Mouse (Mus musculus) heart, adult 18-20 months (tissue): Measurements from ENCODE around the gene Gsn. TPM values are rescaled to one million over a fixed set of nuclear protein-coding genes. Genes with fewer than 3 reads are reported as not detected.
A peak's percentile ranks its signal among the peaks of the same experiment; 100 is the strongest.

Source experiments
- DNase-seq, 2 experiments: peaks; one replicate each; pipeline ENCODE4 v3.0.0; 2021 to 2022; ENCODE audit warnings: mixed read lengths in 1 of 2
- total RNA-seq, 2 experiments: library from RNA; stranded (reverse); gene quantifications; 2 replicates each; pipeline ENCODE4 v1.2.3; 2021

Gene Gsn
- total RNA-seq, 2 experiments from 2014 or later: 742 to 802 TPM

- DNase-seq: peak; percentile 81 to 82
Measured at GRCm38 (mm10) chr2:35278371-35279210, 22.4 kb downstream of the Gsn start.

- no peak for DNase-seq
Measured at GRCm38 (mm10) chr2:35280001-35280400, 23.8 kb downstream of the Gsn start.

- DNase-seq: peak; percentile 80 to 90
Measured at GRCm38 (mm10) chr2:35282214-35282613, 26.0 kb downstream of the Gsn start.

GRCm38 (mm10) chr2:35283997-35284396 is 27.8 kb downstream of the Gsn start:
- no peak for DNase-seq

DNA sequence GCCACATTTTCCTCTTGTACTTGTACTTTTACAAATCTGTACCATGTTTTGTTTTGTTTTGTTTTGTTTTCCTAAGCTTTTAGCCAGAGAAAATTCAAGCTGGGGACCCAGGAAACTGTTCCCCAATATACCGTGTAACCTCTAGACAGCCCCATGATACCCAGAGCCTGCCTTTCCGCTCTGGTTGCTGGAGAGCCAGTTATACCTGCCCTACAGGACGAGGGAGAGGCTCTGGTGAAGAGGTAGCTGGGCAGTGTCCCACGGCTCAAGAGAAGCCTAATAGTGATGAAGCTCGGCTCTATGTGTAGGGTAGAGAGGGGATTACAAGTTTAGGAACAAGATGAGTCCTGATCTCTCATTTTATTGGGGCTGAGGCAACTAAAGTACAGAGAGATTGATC is 29.0 kb downstream of the Gsn start:
- DNase-seq: no peak

DNA sequence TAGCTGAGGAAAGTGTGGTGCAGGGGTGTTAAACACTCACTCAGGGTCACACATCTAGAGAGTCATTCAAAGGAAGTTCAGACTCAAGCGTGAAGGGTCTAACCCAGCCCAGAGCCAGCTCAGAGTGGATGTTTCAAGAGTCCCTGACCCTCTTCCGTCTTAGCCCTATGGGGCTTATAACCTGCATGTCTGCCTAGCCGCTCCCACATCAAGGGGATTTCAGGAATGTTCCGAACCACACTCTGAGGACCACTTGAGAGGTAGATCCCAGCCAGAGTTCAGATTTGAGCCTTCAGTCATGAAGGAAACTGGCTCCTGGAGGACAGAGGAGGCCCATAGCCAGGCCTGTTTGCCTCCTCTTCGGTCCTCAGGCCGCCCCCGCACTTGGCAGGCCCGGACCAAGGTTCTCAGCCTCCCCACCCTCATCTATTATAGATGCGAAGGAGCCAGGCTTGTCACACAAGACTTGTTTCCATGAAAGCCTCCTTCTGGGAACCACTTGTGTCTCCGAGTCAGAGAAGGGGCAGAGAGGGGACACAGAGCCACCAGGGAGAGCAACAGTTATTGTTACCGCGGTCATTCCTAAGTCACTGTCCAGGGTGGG is 30.9 kb downstream of the Gsn start:
- peak in 1 of 2 experiments; percentile 32 for DNase-seq

- DNase-seq: peak; percentile 65 to 92
Measured at GRCm38 (mm10) chr2:35288758-35289635, 32.8 kb downstream of the Gsn start.

- DNase-seq: peak in 1 of 2 experiments; percentile 82
Measured at GRCm38 (mm10) chr2:35291856-35292255, 35.7 kb downstream of the Gsn start.

- peak in 1 of 2 experiments; percentile 35 for DNase-seq
Measured at GRCm38 (mm10) chr2:35292700-35293099, 36.5 kb downstream of the Gsn start.

DNA sequence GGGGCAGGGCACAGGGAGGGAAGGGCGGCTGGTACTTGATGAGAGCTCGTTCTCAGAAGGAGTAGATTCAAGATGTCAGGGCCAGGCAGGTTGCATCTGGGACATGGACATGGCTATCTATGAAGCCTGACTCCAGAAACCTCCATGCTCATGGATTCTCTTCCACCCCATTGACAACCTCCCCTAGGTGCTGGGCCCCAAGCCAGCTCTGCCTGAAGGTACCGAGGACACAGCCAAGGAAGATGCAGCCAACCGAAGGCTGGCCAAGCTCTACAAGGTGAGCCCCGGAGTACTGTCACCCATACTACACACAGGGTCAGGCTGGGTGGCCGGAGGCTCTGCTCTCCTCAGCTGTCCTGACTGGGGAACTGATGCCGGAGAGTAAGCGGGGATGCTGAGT is 37.1 kb downstream of the Gsn start:
- no peak for DNase-seq

GRCm38 (mm10) chr2:35297703-35298332 is 41.6 kb downstream of the Gsn start:
- peak; percentile 81 to 91 for DNase-seq

GRCm38 (mm10) chr2:35299437-35299836 is 43.3 kb downstream of the Gsn start:
- no peak for DNase-seq

GRCm38 (mm10) chr2:35302049-35302885 is 46.1 kb downstream of the Gsn start:
- peak; percentile 19 to 48 for DNase-seq

GRCm38 (mm10) chr2:35308166-35308565 is 52.0 kb downstream of the Gsn start:
- peak in 1 of 2 experiments; percentile 9 for DNase-seq

GRCm38 (mm10) chr2:35309906-35310493 is 53.8 kb downstream of the Gsn start:
- peak in 1 of 2 experiments; percentile 12 for DNase-seq

- DNase-seq: no peak
Measured at GRCm38 (mm10) chr2:35314300-35314699, 58.1 kb downstream of the Gsn start.

GRCm38 (mm10) chr2:35317604-35318003 is 61.4 kb downstream of the Gsn start:
- DNase-seq: no peak

GRCm38 (mm10) chr2:35318405-35318804 is 62.2 kb downstream of the Gsn start:
- no peak for DNase-seq

DNA sequence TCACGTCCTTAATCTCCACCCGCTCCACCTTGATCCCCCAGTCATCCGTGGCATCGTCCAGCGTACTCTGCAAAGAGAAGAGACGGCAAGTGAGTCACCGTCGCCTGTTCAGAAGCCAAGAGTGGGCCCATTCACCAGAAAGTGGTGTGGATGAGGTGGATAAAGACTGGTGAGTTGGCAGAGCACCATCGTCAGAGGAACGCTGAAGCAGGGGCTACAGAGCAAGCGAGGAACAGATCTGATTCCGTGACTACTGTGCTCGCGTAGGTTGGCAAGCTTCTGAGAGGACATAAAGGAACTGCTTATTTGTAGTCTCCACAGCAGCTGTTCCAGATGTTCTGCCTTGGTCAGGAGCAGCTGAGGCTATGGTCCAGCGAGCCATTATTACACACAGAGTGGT is 64.2 kb downstream of the Gsn start:
- DNase-seq: no peak

- DNase-seq: peak; percentile 82 to 85
Measured at GRCm38 (mm10) chr2:35322404-35323164, 66.4 kb downstream of the Gsn start.
